Mouse (Mus musculus): ENCODE measurements around the gene Gbe1. TPM values are rescaled to one million over a fixed set of nuclear protein-coding genes. Genes with fewer than 3 reads are reported as not detected.

The Gbe1 gene
- polyA plus RNA-seq, 1 experiment from 2014 or later = 15.9 TPM

DNA sequence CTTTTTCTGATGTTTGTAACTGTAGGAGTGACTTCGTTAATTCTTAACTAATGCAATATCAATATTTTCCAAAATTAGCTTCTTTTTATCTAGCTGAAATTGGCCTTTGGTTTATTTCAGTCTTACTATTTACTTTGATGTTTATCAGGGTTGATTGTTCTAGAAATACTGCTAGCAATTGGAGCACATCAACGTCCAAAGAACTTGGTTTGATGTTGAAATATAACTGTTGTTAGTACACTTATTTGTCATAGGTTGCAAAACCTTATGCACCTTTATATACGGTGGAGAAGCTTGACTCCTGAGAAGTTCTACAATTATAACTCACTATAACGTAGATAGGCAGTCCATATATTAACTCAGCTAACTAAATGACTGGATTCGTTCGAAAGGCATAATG, 14.8 kb downstream of the Gbe1 start:
- H3K4me2 ChIP-seq = no peak overlapping the region
- H3K36me3 ChIP-seq (ENCODE audit: control insufficient read depth, insufficient read depth, low read length) = no peaks in the 10 kb centered on the region
- no peaks in the 10 kb centered on the region for H3K27me3 ChIP-seq (ENCODE audit: control insufficient read depth, insufficient read depth, low read length)
- no peak for DNase-seq (ENCODE audit: low spot score, missing footprints)
- 90% methylated on average over 6 of the region's 6 CpGs for WGBS
- no peak overlapping the region for H3K27ac ChIP-seq (ENCODE audit: low read depth, low read length)
- H3K4me3 ChIP-seq (ENCODE audit: low read depth, low read length) = no peak overlapping the region
- H3K9me3 ChIP-seq (ENCODE audit: control insufficient read depth, low read length) = no peaks in the 10 kb centered on the region
- H3K9ac ChIP-seq (ENCODE audit: low read length) = no peak overlapping the region
- H3K4me1 ChIP-seq (ENCODE audit: control insufficient read depth, insufficient read depth, low read length) = no peaks in the 10 kb centered on the region
- ATAC-seq (ENCODE audit: low FRiP score) = no peak

DNA sequence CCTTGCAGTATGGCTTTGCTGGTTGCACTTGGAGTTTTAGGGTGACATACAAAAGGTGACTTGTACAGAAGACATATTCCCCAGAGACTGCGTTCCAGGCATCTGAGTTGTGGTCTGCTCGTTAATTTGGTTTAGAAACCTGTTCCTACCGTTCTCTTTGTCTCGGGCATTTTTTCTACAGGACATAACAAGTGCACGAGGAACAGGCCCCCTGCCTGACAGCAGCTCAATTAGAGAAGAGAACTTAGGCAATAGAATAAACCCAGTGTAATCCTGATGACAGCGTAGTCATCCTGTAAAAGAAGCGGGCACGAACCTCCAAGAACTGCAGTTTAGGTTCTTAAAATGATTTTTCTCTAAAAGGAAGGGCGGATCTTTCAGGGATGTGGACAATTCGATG, 15.3 kb downstream of the Gbe1 start:
- Histone ChIP-seq H3K4me2 (no peak overlapping the region), H3K9me3 (ENCODE audit: control insufficient read depth, low read length) (no peaks in the 10 kb centered on the region), H3K27me3 (ENCODE audit: control insufficient read depth, insufficient read depth, low read length) (no peaks in the 10 kb centered on the region), H3K9ac (ENCODE audit: low read length) (no peak overlapping the region), H3K36me3 (ENCODE audit: control insufficient read depth, insufficient read depth, low read length) (no peaks in the 10 kb centered on the region), H3K27ac (ENCODE audit: low read depth, low read length) (no peak overlapping the region), H3K4me3 (ENCODE audit: low read depth, low read length) (no peak overlapping the region), H3K4me1 (ENCODE audit: control insufficient read depth, insufficient read depth, low read length) (no peaks in the 10 kb centered on the region)
- no peak for ATAC-seq (ENCODE audit: low FRiP score)
- no peak for DNase-seq (ENCODE audit: low spot score, missing footprints)
- 88% methylated on average over 10 of the region's 10 CpGs for WGBS

- H3K27me3 ChIP-seq (ENCODE audit: control insufficient read depth, insufficient read depth, low read length) = no peaks in the 10 kb centered on the region
- no peak overlapping the region for H3K4me3 ChIP-seq (ENCODE audit: low read depth, low read length)
- DNase-seq (ENCODE audit: low spot score, missing footprints) = no peak
- H3K9me3 ChIP-seq (ENCODE audit: control insufficient read depth, low read length) = no peaks in the 10 kb centered on the region
- 93% methylated on average over 6 of the region's 6 CpGs for WGBS
- H3K4me2 ChIP-seq = no peak overlapping the region
- H3K4me1 ChIP-seq (ENCODE audit: control insufficient read depth, insufficient read depth, low read length) = no peaks in the 10 kb centered on the region
- ATAC-seq (ENCODE audit: low FRiP score) = no peak
- no peak overlapping the region for H3K9ac ChIP-seq (ENCODE audit: low read length)
- no peaks in the 10 kb centered on the region for H3K36me3 ChIP-seq (ENCODE audit: control insufficient read depth, insufficient read depth, low read length)
- no peak overlapping the region for H3K27ac ChIP-seq (ENCODE audit: low read depth, low read length)
Observed at GRCm38 (mm10) chr16:70329471-70329870, 15.7 kb downstream of the Gbe1 start.

GRCm38 (mm10) chr16:70330007-70330406, 16.3 kb downstream of the Gbe1 start:
- no peak overlapping the region for H3K9ac ChIP-seq (ENCODE audit: low read length)
- 77% methylated on average over 2 of the region's 2 CpGs for WGBS
- no peaks in the 10 kb centered on the region for H3K4me1 ChIP-seq (ENCODE audit: control insufficient read depth, insufficient read depth, low read length)

DNA sequence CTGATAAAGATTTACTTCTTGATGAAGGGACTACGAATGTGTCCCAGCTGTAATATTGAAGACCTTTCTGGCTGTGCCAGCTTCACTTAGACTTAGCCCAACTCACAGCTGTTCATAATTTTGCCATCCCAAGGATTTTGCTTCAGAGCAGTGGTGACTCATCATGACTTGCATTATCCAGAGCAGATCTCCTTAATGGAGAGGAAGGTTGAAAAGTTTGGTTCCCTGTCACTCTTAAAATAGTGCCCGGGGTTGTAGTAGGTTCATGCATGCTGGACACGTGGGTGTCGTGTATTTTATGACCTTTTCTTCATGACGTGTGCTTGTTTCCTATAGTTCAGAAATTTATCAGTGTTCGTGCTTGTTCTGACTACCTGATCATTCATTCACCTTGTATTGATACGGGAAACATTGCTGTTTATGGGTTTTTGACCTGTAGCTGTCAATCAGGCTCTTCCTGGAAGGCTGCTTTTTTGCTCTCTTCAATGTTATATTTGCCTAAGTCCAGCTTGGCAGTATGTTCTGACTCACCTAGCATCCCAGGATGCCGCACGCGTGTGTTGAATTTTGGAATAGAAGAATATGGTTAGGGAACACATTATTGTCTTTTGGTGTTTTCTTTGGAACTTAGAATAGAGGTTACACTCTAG, 17.0 kb downstream of the Gbe1 start:
- H3K9ac ChIP-seq (ENCODE audit: low read length) = no peak overlapping the region
- WGBS = 96% methylated on average over 10 of the region's 10 CpGs

More at GRCm38 (mm10) chr16:70330007-70330406, 16.3 kb downstream of the Gbe1 start:
- H3K27ac ChIP-seq (ENCODE audit: low read depth, low read length) = no peak overlapping the region
- no peak overlapping the region for H3K4me2 ChIP-seq
- DNase-seq (ENCODE audit: low spot score, missing footprints) (peak; percentile 35), ATAC-seq (ENCODE audit: low FRiP score) (no peak)
- H3K36me3 ChIP-seq (ENCODE audit: control insufficient read depth, insufficient read depth, low read length) = no peaks in the 10 kb centered on the region
- no peak overlapping the region for H3K4me3 ChIP-seq (ENCODE audit: low read depth, low read length)
- H3K27me3 ChIP-seq (ENCODE audit: control insufficient read depth, insufficient read depth, low read length) = no peaks in the 10 kb centered on the region
- no peaks in the 10 kb centered on the region for H3K9me3 ChIP-seq (ENCODE audit: control insufficient read depth, low read length)

DNA sequence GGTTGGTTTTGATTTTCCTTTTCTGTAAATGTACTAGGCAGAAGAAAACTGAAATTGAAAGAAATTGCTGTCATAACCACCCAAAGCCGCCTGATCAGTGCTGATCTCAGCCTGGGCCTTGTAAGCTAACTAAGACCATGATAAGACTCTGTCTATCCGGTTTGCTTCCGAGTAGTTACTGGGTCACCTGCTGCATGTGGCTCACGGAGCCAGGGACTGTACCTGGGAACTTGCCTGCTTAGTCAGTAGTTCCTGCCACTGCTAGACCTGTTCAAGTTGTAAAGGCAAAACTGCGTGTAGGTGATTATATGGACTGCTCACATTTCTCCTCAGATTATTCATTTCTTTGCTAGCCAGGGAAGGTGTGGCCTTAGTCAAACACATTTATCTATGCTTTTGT, 21.1 kb downstream of the Gbe1 start:
- WGBS = 93% methylated on average over 5 of the region's 5 CpGs
- no peaks in the 10 kb centered on the region for H3K9me3 ChIP-seq (ENCODE audit: control insufficient read depth, low read length)
- H3K4me2 ChIP-seq = no peak overlapping the region
- H3K9ac ChIP-seq (ENCODE audit: low read length) = no peak overlapping the region
- ATAC-seq (ENCODE audit: low FRiP score) (no peak), DNase-seq (ENCODE audit: low spot score, missing footprints) (peak; percentile 8)
- H3K27ac ChIP-seq (ENCODE audit: low read depth, low read length) = no peak overlapping the region
- H3K36me3 ChIP-seq (ENCODE audit: control insufficient read depth, insufficient read depth, low read length) = no peaks in the 10 kb centered on the region
- H3K27me3 ChIP-seq (ENCODE audit: control insufficient read depth, insufficient read depth, low read length) = no peaks in the 10 kb centered on the region
- H3K4me1 ChIP-seq (ENCODE audit: control insufficient read depth, insufficient read depth, low read length) = no peaks in the 10 kb centered on the region
- H3K4me3 ChIP-seq (ENCODE audit: low read depth, low read length) = no peak overlapping the region

More for the DNA sequence above, 17.0 kb downstream of the Gbe1 start:
- H3K9me3 ChIP-seq (ENCODE audit: control insufficient read depth, low read length) = no peaks in the 10 kb centered on the region
- no peaks in the 10 kb centered on the region for H3K4me1 ChIP-seq (ENCODE audit: control insufficient read depth, insufficient read depth, low read length)
- no peak overlapping the region for H3K4me2 ChIP-seq
- no peaks in the 10 kb centered on the region for H3K27me3 ChIP-seq (ENCODE audit: control insufficient read depth, insufficient read depth, low read length)
- no peaks in the 10 kb centered on the region for H3K36me3 ChIP-seq (ENCODE audit: control insufficient read depth, insufficient read depth, low read length)
- no peak overlapping the region for H3K27ac ChIP-seq (ENCODE audit: low read depth, low read length)
- ATAC-seq (ENCODE audit: low FRiP score) = no peak
- no peak overlapping the region for H3K4me3 ChIP-seq (ENCODE audit: low read depth, low read length)
- DNase-seq (ENCODE audit: low spot score, missing footprints) = peak; percentile 47

- no peak overlapping the region for H3K9ac ChIP-seq (ENCODE audit: low read length)
- no peaks in the 10 kb centered on the region for H3K27me3 ChIP-seq (ENCODE audit: control insufficient read depth, insufficient read depth, low read length)
- DNase-seq (ENCODE audit: low spot score, missing footprints) (peak; percentile 8), ATAC-seq (ENCODE audit: low FRiP score) (no peak)
- no peaks in the 10 kb centered on the region for H3K36me3 ChIP-seq (ENCODE audit: control insufficient read depth, insufficient read depth, low read length)
- no peak overlapping the region for H3K4me3 ChIP-seq (ENCODE audit: low read depth, low read length)
- no peaks in the 10 kb centered on the region for H3K4me1 ChIP-seq (ENCODE audit: control insufficient read depth, insufficient read depth, low read length)
- no peak overlapping the region for H3K27ac ChIP-seq (ENCODE audit: low read depth, low read length)
- no peak overlapping the region for H3K4me2 ChIP-seq
- H3K9me3 ChIP-seq (ENCODE audit: control insufficient read depth, low read length) = no peaks in the 10 kb centered on the region
Observed at GRCm38 (mm10) chr16:70335472-70335871, 21.7 kb downstream of the Gbe1 start.

DNA sequence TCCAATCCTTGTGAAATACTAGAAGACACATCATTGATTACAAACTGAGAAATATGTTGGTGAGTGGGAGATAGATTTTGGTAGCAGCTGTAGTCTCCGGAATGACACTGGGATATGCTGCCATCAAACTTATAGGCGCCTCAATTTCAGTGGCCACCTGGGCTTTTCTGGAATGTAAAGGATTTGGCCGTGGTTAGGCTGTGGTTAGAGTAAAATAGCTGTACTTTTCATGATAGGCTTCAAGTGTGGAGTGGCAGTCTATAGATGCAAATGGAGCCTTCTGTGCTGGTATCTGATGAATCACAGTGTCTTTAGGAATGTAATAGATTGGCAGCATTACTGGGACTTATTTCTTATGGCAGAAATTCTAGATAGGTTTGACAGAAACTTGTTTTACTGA, 23.9 kb downstream of the Gbe1 start:
- WGBS = 83% methylated on average over 3 of the region's 3 CpGs

DNA sequence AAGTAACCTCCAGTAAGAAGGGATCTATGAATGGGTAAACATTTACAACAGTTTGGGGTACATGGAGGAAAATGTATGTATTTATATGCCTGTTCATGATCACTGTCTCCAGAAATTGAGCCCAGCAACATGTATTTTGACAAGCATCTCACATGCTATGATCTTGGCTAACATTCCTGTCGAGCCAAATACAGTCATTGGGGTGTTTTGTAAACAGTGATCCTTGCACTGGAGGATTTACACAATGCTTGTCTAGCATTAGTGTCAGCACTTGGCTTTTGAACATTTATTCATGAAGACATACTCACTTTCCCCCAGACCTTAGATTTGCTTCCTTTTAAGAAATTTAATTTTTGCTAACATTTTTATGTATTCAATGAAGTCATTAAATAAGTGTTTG, 30.7 kb downstream of the Gbe1 start:
- H3K36me3 ChIP-seq (ENCODE audit: control insufficient read depth, insufficient read depth, low read length) = no peaks in the 10 kb centered on the region
- H3K4me3 ChIP-seq (ENCODE audit: low read depth, low read length) = no peak overlapping the region
- H3K27ac ChIP-seq (ENCODE audit: low read depth, low read length) = no peak overlapping the region
- H3K4me2 ChIP-seq = no peak overlapping the region
- DNase-seq (ENCODE audit: low spot score, missing footprints) (peak; percentile 14), ATAC-seq (ENCODE audit: low FRiP score) (no peak)
- no peaks in the 10 kb centered on the region for H3K4me1 ChIP-seq (ENCODE audit: control insufficient read depth, insufficient read depth, low read length)
- WGBS = 77% methylated on average over 1 of the region's 1 CpGs
- no peaks in the 10 kb centered on the region for H3K27me3 ChIP-seq (ENCODE audit: control insufficient read depth, insufficient read depth, low read length)
- H3K9ac ChIP-seq (ENCODE audit: low read length) = no peak overlapping the region
- H3K9me3 ChIP-seq (ENCODE audit: control insufficient read depth, low read length) = no peaks in the 10 kb centered on the region

More for the DNA sequence above, 23.9 kb downstream of the Gbe1 start:
- ATAC-seq (ENCODE audit: low FRiP score) = no peak
- no peak overlapping the region for H3K4me3 ChIP-seq (ENCODE audit: low read depth, low read length)
- DNase-seq (ENCODE audit: low spot score, missing footprints) = no peak
- no peaks in the 10 kb centered on the region for H3K4me1 ChIP-seq (ENCODE audit: control insufficient read depth, insufficient read depth, low read length)
- no peak overlapping the region for H3K4me2 ChIP-seq
- no peak overlapping the region for H3K27ac ChIP-seq (ENCODE audit: low read depth, low read length)
- H3K9ac ChIP-seq (ENCODE audit: low read length) = no peak overlapping the region
- no peaks in the 10 kb centered on the region for H3K9me3 ChIP-seq (ENCODE audit: control insufficient read depth, low read length)
- no peaks in the 10 kb centered on the region for H3K27me3 ChIP-seq (ENCODE audit: control insufficient read depth, insufficient read depth, low read length)
- no peaks in the 10 kb centered on the region for H3K36me3 ChIP-seq (ENCODE audit: control insufficient read depth, insufficient read depth, low read length)
